Mouse (Mus musculus) midbrain, embryonic 12.5 days (tissue): ENCODE measurements around the gene Arrdc5. TPM values are rescaled to one million over a fixed set of nuclear protein-coding genes. Genes with fewer than 3 reads are reported as not detected.

Experiments used
- ATAC-seq: fragments of 200-750 bp; cut with Nextera tagmentation; 2 replicates; pipeline ENCODE4 v1.8.0; 2017; ENCODE audit warnings: low read depth, moderate TSS enrichment, moderate library complexity; ENCODE audit not compliant: low FRiP score
- H3K27ac ChIP-seq: fragments of 300-500 bp; sonication (generic); replicated peaks from 2 replicates; pipeline ENCODE4 v1.5.1; 2016; ENCODE audit warnings: mild to moderate bottlenecking
- H3K27me3 ChIP-seq: fragments of 300-500 bp; sonication (generic); 2 replicates; pipeline ENCODE4 v1.6.1; 2016; ENCODE audit warnings: mild to moderate bottlenecking
- H3K36me3 ChIP-seq: fragments of 300-500 bp; sonication (generic); 2 replicates; pipeline ENCODE4 v1.6.1; 2016
- H3K4me1 ChIP-seq: fragments of 300-500 bp; sonication (generic); 2 replicates; pipeline ENCODE4 v1.6.1; 2016
- H3K4me2 ChIP-seq: fragments of 300-500 bp; sonication (generic); replicated peaks from 2 replicates; pipeline ENCODE4 v1.6.1; 2016; ENCODE audit warnings: mild to moderate bottlenecking, moderate library complexity
- H3K4me3 ChIP-seq: fragments of 300-500 bp; sonication (generic); 2 replicates; pipeline ENCODE4 v1.5.1; 2016; ENCODE audit warnings: mild to moderate bottlenecking
- H3K9ac ChIP-seq: fragments of 300-500 bp; sonication (generic); replicated peaks from 2 replicates; pipeline ENCODE4 v1.6.1; 2016; ENCODE audit warnings: mild to moderate bottlenecking, moderate library complexity
- H3K9me3 ChIP-seq: fragments of 300-500 bp; sonication (generic); 2 replicates; pipeline ENCODE4 v1.6.1; 2016; ENCODE audit warnings: mild to moderate bottlenecking
- WGBS: fragments of 180-500 bp; shearing (Covaris S2); methylation state at CpG from one replicate; pipeline ENCODE4 v1.1.7; 2016; 5-methylcytosine and 5-hydroxymethylcytosine counted together
- polyA plus RNA-seq: library from polyadenylated mRNA; unstranded; fragments of >200 nt; fragmentation: Nextera tagmentation; extraction: Ambion mirVana; gene quantifications from 2 replicates; pipeline ENCODE4 v1.2.1, GENCODE M21; 2016

Arrdc5 gene
- not detected in 2 replicates for polyA plus RNA-seq

DNA sequence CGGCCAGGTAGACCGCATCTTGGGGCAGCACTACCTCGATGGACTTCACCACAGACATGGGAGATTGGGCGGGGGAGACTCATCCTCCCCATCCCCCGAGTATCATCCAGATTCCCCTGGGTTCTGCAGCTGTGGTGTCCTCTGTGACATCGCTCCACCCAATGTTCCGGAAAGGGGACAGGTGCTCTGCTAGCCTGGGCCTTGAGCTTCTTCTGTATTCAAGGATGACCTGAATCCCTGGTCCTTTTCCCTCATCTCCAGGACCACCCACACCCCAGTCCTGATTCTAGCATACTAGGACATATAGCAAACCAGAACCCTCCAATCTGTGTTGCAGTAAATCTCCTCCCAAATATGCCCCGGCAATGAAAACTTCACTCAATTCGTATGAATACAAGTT, at the start of gene Arrdc5:
Gene Arrdc5, minus strand, starts transcription at position 101 of the 400 bp plus-strand sequence.
- no peaks in the 10 kb centered on the region for H3K9me3 ChIP-seq
- H3K9ac ChIP-seq: no peak within 1 kb of the TSS
- ATAC-seq: no peak
- H3K27ac ChIP-seq: no peak within 1 kb of the TSS
- no peaks in the 10 kb centered on the region for H3K27me3 ChIP-seq
- 0 out of 2 replicates have a peak, but pooled peaks cover under 1% of the 10 kb centered on the region for H3K36me3 ChIP-seq
- WGBS: 91% methylated on average over 9 of the region's 9 CpGs
- no peak within 1 kb of the TSS for H3K4me3 ChIP-seq
- no peak within 1 kb of the TSS for H3K4me2 ChIP-seq
- H3K4me1 ChIP-seq: peaks cover 23% of the 10 kb centered on the region

DNA sequence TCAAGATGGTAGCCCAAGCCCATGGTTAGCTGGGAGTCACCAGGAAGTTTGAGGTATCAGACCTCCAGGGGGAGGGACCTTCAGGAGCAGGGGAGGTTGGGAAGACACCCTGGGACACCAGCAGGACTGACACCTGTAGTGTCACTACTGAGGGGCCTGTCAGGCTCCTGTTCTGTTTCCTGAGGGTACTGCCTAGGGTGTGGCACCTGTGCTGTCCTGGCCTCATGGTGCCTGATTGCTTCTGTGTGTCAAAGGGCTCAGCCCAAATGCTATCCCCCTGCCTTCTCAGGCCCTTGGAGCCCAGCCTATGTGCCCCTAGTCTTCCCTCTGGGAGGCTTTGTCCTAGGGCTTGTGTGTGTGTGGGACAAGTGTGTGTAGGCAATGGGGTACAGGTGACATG, 48.5 kb upstream of the Arrdc5 start:
- Histone ChIP-seq H3K27ac (0 out of 2 replicates have a peak overlapping the region, but pooled peaks have one; percentile 35), H3K4me1 (peaks cover 10% of the 10 kb centered on the region), H3K27me3 (no peaks in the 10 kb centered on the region), H3K9ac (0 out of 2 replicates have a peak overlapping the region, but pooled peaks have one; percentile 15), H3K9me3 (no peaks in the 10 kb centered on the region), H3K36me3 (peaks cover 32% of the 10 kb centered on the region), H3K4me3 (no peak overlapping the region), H3K4me2 (no peak overlapping the region)
- no peak for ATAC-seq

DNA sequence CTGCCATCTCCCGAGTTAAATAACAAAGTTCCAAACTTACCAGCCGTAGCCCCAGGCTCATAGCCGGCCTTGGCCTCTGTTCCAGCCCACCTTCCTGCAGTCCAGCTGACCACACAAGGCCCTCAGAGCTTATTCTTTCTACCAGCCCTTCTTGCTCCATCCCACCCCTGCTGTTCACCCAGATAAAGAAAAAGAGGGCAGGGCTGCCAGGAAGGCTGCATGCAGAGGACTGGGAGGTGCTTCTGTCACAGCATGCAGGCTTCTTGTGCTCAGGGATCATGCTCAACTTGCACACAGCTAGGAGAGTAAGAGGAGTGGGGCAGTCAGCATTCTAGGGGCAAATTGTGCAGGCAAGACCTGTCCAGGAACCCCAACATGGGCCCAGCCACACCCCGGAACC, 48.0 kb upstream of the Arrdc5 start:
- Histone ChIP-seq H3K27me3 (no peaks in the 10 kb centered on the region), H3K4me1 (peaks cover 10% of the 10 kb centered on the region), H3K4me3 (no peak overlapping the region), H3K9me3 (no peaks in the 10 kb centered on the region), H3K9ac (no peak overlapping the region), H3K4me2 (no peak overlapping the region), H3K27ac (no peak overlapping the region), H3K36me3 (peaks cover 27% of the 10 kb centered on the region)
- ATAC-seq: no peak
- WGBS: 70% methylated on average over 4 of the region's 4 CpGs

DNA sequence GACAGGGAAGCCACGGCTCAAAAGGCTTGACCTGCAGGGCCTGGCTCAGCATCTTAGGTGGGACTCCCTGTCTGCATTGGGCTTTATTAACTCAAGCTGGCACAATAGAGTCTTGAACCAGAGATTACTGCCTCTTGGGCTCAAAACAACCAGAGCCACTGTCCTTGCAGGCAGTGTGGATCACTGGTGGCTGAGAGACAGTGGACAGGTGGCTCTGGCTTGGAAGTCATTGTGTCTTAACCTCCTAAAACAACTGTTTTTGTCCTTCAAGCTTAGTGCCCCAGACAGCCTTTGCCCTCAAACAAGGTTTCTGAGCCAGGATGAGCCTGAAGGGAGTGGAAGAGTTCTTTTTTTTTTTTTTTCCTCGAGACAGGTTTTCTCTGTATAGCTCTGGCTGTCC, 45.3 kb upstream of the Arrdc5 start:
- ATAC-seq: no peak
- H3K4me1 ChIP-seq: peaks cover 10% of the 10 kb centered on the region
- H3K27me3 ChIP-seq: no peaks in the 10 kb centered on the region
- H3K9me3 ChIP-seq: no peaks in the 10 kb centered on the region
- H3K36me3 ChIP-seq: 0 out of 2 replicates have a peak, but pooled peaks cover 9% of the 10 kb centered on the region
- no peak overlapping the region for H3K27ac ChIP-seq
- no peak overlapping the region for H3K4me2 ChIP-seq
- H3K9ac ChIP-seq: no peak overlapping the region
- WGBS: 79% methylated on average over 2 of the region's 2 CpGs
- H3K4me3 ChIP-seq: no peak overlapping the region

DNA sequence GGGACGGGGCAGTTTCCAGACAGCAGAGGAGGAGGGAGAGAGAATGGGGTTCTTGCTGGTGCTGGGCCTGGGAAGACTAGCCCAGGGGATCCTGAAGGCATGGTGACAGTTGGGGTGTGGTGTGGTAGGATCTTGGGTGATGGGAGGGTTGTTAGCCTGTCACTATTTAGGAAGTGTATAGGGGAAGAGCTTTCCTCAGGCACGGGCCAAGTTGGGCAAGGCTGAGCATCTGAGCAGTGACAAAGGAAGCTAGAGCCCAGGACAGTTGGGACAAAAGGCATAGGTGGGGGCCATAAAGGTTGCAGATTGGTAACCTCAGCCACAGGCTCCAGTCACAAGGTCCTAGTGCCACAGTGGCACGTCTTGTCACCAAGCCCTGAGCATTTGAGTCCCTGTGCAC, 43.4 kb upstream of the Arrdc5 start:
- WGBS: 80% methylated on average over 3 of the region's 3 CpGs
- Histone ChIP-seq H3K36me3 (0 out of 2 replicates have a peak, but pooled peaks cover 9% of the 10 kb centered on the region), H3K4me3 (no peak overlapping the region), H3K27me3 (no peaks in the 10 kb centered on the region), H3K9me3 (no peaks in the 10 kb centered on the region), H3K4me1 (peaks cover 11% of the 10 kb centered on the region), H3K9ac (no peak overlapping the region), H3K27ac (no peak overlapping the region), H3K4me2 (no peak overlapping the region)
- ATAC-seq: no peak

DNA sequence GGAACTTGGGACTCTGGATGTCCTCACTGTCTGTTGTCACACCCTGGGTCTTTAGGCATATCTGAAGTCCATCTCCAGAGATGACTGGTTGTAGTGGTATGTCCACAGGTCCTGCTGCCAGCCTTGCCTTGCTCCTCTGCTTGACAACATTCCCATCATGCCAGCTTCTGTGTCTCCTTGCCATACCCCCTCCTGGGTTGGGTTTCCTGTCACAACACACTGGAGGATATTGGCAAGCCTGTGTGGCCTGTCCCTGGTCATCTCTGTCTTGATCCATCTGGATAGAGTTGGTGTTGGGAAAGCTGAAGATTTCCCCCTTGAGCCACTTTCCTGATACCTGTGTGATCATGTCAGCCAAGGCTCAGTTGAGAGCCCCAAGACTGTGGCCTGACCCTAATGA, 40.6 kb upstream of the Arrdc5 start:
- Histone ChIP-seq H3K4me1 (peaks cover 6% of the 10 kb centered on the region), H3K27ac (no peak overlapping the region), H3K27me3 (no peaks in the 10 kb centered on the region), H3K36me3 (0 out of 2 replicates have a peak, but pooled peaks cover 9% of the 10 kb centered on the region), H3K9ac (no peak overlapping the region), H3K4me3 (no peak overlapping the region), H3K4me2 (no peak overlapping the region), H3K9me3 (no peaks in the 10 kb centered on the region)
- ATAC-seq: no peak

DNA sequence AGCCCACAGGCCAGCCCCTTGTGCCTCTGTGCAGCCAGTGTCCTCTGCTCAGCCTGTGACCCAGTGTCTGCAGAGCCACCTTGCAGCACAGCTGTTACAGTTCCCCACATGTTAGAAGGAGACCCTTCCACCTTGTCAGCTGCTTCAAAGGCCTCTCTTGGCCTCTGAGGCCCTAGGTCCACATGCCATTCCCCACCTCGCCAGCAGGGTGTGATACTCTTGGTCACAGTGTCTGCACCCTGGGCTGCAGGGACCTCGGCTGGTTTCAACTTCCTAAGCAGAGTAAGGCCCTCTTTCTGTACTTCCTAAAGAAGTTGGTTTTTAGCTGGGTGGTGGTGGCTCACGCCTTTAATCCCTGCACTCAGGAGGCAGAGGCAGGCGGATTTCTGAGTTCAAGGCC, 38.8 kb upstream of the Arrdc5 start:
- Histone ChIP-seq H3K27me3 (no peaks in the 10 kb centered on the region), H3K4me1 (peaks cover 6% of the 10 kb centered on the region), H3K4me3 (no peak overlapping the region), H3K9me3 (no peaks in the 10 kb centered on the region), H3K9ac (no peak overlapping the region), H3K4me2 (no peak overlapping the region), H3K36me3 (0 out of 2 replicates have a peak, but pooled peaks cover 3% of the 10 kb centered on the region), H3K27ac (no peak overlapping the region)
- WGBS: 52% methylated on average over 4 of the region's 4 CpGs
- ATAC-seq: no peak

DNA sequence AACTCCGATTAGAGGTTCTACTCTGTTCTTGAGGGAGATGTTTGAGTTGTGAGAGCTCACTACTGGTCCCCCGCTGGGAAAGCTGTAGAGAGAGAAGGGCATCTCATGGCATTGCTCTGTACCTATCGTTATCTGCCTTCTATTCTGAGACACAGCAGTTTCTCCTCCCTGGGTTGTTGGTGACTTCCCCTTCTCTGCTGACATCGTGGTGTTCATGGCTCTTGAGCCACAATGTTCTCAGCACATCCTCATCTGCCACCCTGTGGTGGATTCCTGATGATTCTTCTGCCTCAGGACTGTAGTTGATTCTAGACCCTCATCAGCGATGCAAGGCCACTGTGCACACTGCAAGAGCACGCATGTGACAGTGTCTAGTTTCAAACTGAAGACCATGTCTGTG, 37.7 kb upstream of the Arrdc5 start:
- no peak for ATAC-seq
- Histone ChIP-seq H3K27ac (no peak overlapping the region), H3K4me2 (no peak overlapping the region), H3K9ac (0 out of 2 replicates have a peak overlapping the region, but pooled peaks have one; percentile 4), H3K4me1 (peaks cover 6% of the 10 kb centered on the region), H3K27me3 (no peaks in the 10 kb centered on the region), H3K36me3 (0 out of 2 replicates have a peak, but pooled peaks cover 3% of the 10 kb centered on the region), H3K9me3 (no peaks in the 10 kb centered on the region), H3K4me3 (no peak overlapping the region)
- WGBS: 95% methylated on average over 6 of the region's 6 CpGs

DNA sequence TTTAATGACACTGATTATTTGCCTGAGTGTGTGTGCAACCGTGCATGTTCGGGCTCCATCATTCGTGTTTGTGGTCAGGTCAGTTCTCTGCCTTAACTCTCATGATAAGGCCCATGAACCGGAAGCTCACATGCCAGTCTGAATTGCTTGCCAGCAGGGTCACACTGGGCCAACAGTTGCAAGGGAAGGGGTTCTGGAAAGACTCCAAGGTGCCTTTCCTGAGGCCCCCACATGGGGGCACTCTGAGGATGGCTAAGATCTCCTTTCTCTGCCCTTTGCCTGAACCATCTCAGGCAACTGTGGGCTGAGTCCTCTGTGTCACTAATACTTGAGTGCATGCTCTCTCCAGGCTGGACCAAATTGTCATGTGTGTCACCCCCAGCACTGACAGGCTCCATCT, 37.1 kb upstream of the Arrdc5 start:
- H3K4me1 ChIP-seq: peaks cover 6% of the 10 kb centered on the region
- no peak overlapping the region for H3K4me3 ChIP-seq
- H3K4me2 ChIP-seq: no peak overlapping the region
- H3K27ac ChIP-seq: no peak overlapping the region
- no peaks in the 10 kb centered on the region for H3K9me3 ChIP-seq
- ATAC-seq: no peak
- H3K27me3 ChIP-seq: no peaks in the 10 kb centered on the region
- 0 out of 2 replicates have a peak overlapping the region, but pooled peaks have one; percentile 4 for H3K9ac ChIP-seq
- 70% methylated on average over 4 of the region's 4 CpGs for WGBS
- H3K36me3 ChIP-seq: 0 out of 2 replicates have a peak, but pooled peaks cover 3% of the 10 kb centered on the region

DNA sequence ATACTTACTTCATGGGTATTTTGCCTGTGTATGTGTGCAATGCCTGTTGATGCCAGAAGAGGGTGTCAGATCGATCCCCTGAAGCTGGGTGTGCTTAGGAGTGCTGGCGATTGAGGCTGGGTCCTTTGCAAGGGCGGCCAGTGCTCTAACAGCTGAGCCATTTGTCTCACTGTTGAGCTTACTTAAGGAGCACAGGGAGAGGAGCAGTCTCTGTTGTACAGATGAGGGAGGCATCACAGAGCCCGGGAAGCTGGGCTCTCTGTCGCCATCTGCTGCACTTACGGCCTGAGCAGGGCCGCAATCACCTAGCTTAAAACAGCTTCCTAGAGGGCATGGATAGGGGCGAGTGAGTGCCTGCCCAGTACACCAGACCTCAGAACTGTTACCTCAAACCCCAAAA, 32.9 kb upstream of the Arrdc5 start:
- Histone ChIP-seq H3K27ac (0 out of 2 replicates have a peak overlapping the region, but pooled peaks have one; percentile 2), H3K36me3 (0 out of 2 replicates have a peak, but pooled peaks cover 3% of the 10 kb centered on the region), H3K4me2 (no peak overlapping the region), H3K27me3 (no peaks in the 10 kb centered on the region), H3K4me1 (peaks cover 35% of the 10 kb centered on the region), H3K4me3 (no peak overlapping the region), H3K9ac (no peak overlapping the region), H3K9me3 (no peaks in the 10 kb centered on the region)
- peak; percentile 27; the same call in 1 of the 2 replicates for ATAC-seq
- 41% methylated on average over 8 of the region's 8 CpGs for WGBS

DNA sequence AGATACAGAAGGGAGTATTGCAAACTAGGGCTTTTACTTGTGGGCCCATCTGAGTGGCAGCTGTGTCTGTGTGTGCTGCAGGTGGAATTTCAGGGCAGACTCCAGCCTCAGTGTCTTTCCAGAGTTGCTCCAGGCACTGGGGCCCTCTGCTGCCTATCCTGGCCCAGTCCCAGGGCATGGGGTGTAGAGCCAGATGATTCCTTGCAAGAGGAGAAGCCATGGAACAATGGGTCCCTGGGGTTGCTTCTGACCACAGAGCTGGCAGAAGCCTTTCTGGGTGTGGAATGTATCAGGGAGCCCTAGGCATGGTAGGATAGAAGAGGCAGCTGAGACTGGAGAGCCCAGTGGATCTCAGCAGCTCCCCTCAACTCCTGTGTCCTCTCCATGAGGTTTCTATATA, 31.2 kb upstream of the Arrdc5 start:
- H3K4me1 ChIP-seq: peaks cover 44% of the 10 kb centered on the region
- no peak for ATAC-seq

DNA sequence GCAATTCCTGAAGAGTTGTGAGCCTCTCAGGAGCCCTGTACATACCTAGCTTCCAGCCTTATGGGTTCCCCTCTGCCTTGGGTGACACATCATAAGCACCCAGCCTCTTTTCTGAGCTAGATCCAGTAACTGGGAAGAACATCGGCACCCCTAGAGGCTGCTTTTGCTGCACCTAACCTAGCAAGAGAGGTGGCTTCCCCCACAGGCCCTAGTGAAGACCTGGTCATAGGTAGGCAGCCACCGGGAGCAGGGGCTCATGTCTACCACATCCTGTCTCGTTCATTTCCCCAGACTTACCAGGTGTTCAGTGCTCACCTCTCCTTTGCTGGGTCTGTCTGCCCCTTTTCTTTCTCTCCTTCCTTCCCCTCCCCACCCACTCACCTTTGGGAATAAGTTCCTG, 30.3 kb upstream of the Arrdc5 start:
- ATAC-seq: no peak
- Histone ChIP-seq H3K27ac (no peak overlapping the region), H3K4me3 (no peak overlapping the region), H3K4me1 (peaks cover 45% of the 10 kb centered on the region), H3K36me3 (0 out of 2 replicates have a peak, but pooled peaks cover 3% of the 10 kb centered on the region), H3K4me2 (no peak overlapping the region), H3K9ac (no peak overlapping the region), H3K9me3 (no peaks in the 10 kb centered on the region), H3K27me3 (no peaks in the 10 kb centered on the region)
- WGBS: 77% methylated on average over 3 of the region's 3 CpGs

More for the DNA sequence above, 31.2 kb upstream of the Arrdc5 start:
- 0 out of 2 replicates have a peak, but pooled peaks cover 3% of the 10 kb centered on the region for H3K36me3 ChIP-seq
- H3K4me3 ChIP-seq: no peak overlapping the region
- no peaks in the 10 kb centered on the region for H3K27me3 ChIP-seq
- no peak overlapping the region for H3K27ac ChIP-seq
- H3K9me3 ChIP-seq: no peaks in the 10 kb centered on the region
- H3K9ac ChIP-seq: no peak overlapping the region
- no peak overlapping the region for H3K4me2 ChIP-seq

DNA sequence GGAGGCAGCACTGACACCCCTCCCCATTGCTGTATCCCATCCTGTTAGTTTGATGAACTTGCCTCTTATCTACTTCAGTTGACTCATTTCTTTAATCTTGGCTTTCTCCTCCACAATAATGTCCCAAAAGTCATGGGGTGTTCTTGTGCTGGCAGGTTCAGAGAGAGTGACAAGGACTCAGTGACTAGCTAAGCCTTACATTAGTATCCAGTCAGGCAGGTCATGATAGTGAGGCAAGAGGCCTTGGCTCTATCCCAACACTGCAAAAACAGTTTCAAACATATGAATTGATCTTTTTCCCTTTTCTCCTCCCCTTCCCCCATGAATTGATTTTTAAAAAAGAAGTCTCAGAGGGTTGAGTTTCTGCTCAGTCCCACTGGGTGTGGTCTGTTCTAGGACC, 29.2 kb upstream of the Arrdc5 start:
- peaks cover 50% of the 10 kb centered on the region for H3K4me1 ChIP-seq
- no peaks in the 10 kb centered on the region for H3K27me3 ChIP-seq
- no peak overlapping the region for H3K4me2 ChIP-seq
- no peak overlapping the region for H3K4me3 ChIP-seq
- no peak overlapping the region for H3K9ac ChIP-seq
- no peaks in the 10 kb centered on the region for H3K9me3 ChIP-seq
- no peaks in the 10 kb centered on the region for H3K36me3 ChIP-seq
- H3K27ac ChIP-seq: no peak overlapping the region
- no peak for ATAC-seq
